Mouse (Mus musculus): ENCODE measurements around the gene Sh3rf3.
"Not testable (repeated sequence)": the region's sequence is repeated elsewhere in the genome, so short reads cannot be mapped to it uniquely, and the experiment has no call there.

Sh3rf3 gene

GRCm38 (mm10) chr10:58982546-58983154 is 169.5 kb downstream of the Sh3rf3 start:
- no peak for DNase-seq (ENCODE audit: low spot score)

- DNase-seq (ENCODE audit: low spot score) = no peak
These were observed 178.5 kb downstream of the Sh3rf3 start for GRCm38 (mm10) chr10:58991611-58992010.

GRCm38 (mm10) chr10:58994726-58995125 is 181.6 kb downstream of the Sh3rf3 start:
- DNase-seq (ENCODE audit: low spot score) = no peak

- DNase-seq (ENCODE audit: low spot score) = no peak
These were observed 182.0 kb downstream of the Sh3rf3 start for GRCm38 (mm10) chr10:58995132-58995531.

- no peak for DNase-seq (ENCODE audit: low spot score)
These were observed 189.2 kb downstream of the Sh3rf3 start for GRCm38 (mm10) chr10:59002361-59002760.

- no peak for DNase-seq (ENCODE audit: low spot score)
These were observed 198.3 kb downstream of the Sh3rf3 start for GRCm38 (mm10) chr10:59011415-59011814.

- DNase-seq (ENCODE audit: low spot score) = no peak
These were observed 200.5 kb downstream of the Sh3rf3 start for GRCm38 (mm10) chr10:59013618-59014017.

GRCm38 (mm10) chr10:59019302-59019973 is 206.3 kb downstream of the Sh3rf3 start:
- no peak for DNase-seq (ENCODE audit: low spot score)

- DNase-seq (ENCODE audit: low spot score) = no peak
These were observed 237.3 kb downstream of the Sh3rf3 start for GRCm38 (mm10) chr10:59050434-59050833.

GRCm38 (mm10) chr10:59056294-59056693 is 243.1 kb downstream of the Sh3rf3 start:
- DNase-seq (ENCODE audit: low spot score) = no peak

GRCm38 (mm10) chr10:59066804-59067203 is 253.6 kb downstream of the Sh3rf3 start:
- no peak for DNase-seq (ENCODE audit: low spot score)

GRCm38 (mm10) chr10:59072827-59073226 is 259.7 kb downstream of the Sh3rf3 start:
- DNase-seq (ENCODE audit: low spot score) = no peak

GRCm38 (mm10) chr10:59076681-59077080 is 263.5 kb downstream of the Sh3rf3 start:
- DNase-seq (ENCODE audit: low spot score) = no peak

- peak; percentile 5 for DNase-seq (ENCODE audit: low spot score)
These were observed 264.8 kb downstream of the Sh3rf3 start for GRCm38 (mm10) chr10:59077909-59078308.

GRCm38 (mm10) chr10:59085604-59086003 is 272.4 kb downstream of the Sh3rf3 start:
- no peak for DNase-seq (ENCODE audit: low spot score)

- DNase-seq (ENCODE audit: low spot score) = no peak
These were observed 273.4 kb downstream of the Sh3rf3 start for GRCm38 (mm10) chr10:59086578-59086977.

GRCm38 (mm10) chr10:59089861-59090621 is 276.9 kb downstream of the Sh3rf3 start:
- no peak for DNase-seq (ENCODE audit: low spot score)

GRCm38 (mm10) chr10:59090622-59090971 is 277.4 kb downstream of the Sh3rf3 start:
- DNase-seq (ENCODE audit: low spot score) = no peak

GRCm38 (mm10) chr10:59091556-59091955 is 278.4 kb downstream of the Sh3rf3 start:
- no peak for DNase-seq (ENCODE audit: low spot score)

GRCm38 (mm10) chr10:59091988-59092387 is 278.8 kb downstream of the Sh3rf3 start:
- DNase-seq (ENCODE audit: low spot score) = no peak

GRCm38 (mm10) chr10:59103076-59103475 is 289.9 kb downstream of the Sh3rf3 start:
- not testable (repeated sequence) for DNase-seq (ENCODE audit: low spot score)

GRCm38 (mm10) chr10:59104683-59105082 is 291.5 kb downstream of the Sh3rf3 start:
- no peak for DNase-seq (ENCODE audit: low spot score)

GRCm38 (mm10) chr10:59105885-59106284 is 292.7 kb downstream of the Sh3rf3 start:
- DNase-seq (ENCODE audit: low spot score) = no peak
